Mouse (Mus musculus): ENCODE results near the gene BC004004. TPM values are rescaled to one million over a fixed set of nuclear protein-coding genes. Genes with fewer than 3 reads are reported as not detected.

The BC004004 gene
- total and polyA plus RNA-seq, 3 experiments: 81.8 to 86.3 TPM; not detected in 1

GRCm38 (mm10) chr17:29263417-29263816, 5.2 kb upstream of the BC004004 start:
- Histone ChIP-seq H3K9ac (ENCODE audit: control insufficient read depth, low read depth, low read length, poor library complexity, severe bottlenecking) (peak overlapping the region; percentile 96), H3K36me3 (ENCODE audit: control insufficient read depth in 1 of 2, insufficient read depth in 2 of 2, low read length in 2 of 2) (peaks cover 0 to 23% of the 10 kb centered on the region in 2 experiments; a peak in 2 of 4 replicates), H3K4me1 (ENCODE audit: control insufficient read depth in 1 of 2, insufficient read depth in 2 of 2, low read length in 2 of 2) (peaks cover 0 to 35% of the 10 kb centered on the region in 2 experiments; a peak in 3 of 4 replicates), H3K9me3 (replicated peaks; ENCODE audit: insufficient read depth, low read length) (no peaks in the 10 kb centered on the region), H3K79me2 (ENCODE audit: control insufficient read depth, insufficient read depth, low read length, poor library complexity) (peaks cover 51% of the 10 kb centered on the region), H3K4me3 (ENCODE audit: control insufficient read depth in 1 of 2, insufficient read depth in 1 of 2, low read depth in 2 of 2, low read length in 2 of 2) (peak overlapping the region; percentile 46 to 81), H3K27ac (ENCODE audit: control insufficient read depth, low read depth, low read length) (peak overlapping the region; percentile 100), H3K27me3 (ENCODE audit: control insufficient read depth in 1 of 2, insufficient read depth in 2 of 2, low read length in 2 of 2) (no peaks in the 10 kb centered on the region)
- TF ChIP-seq MAX (IDR thresholded peaks at IDR 0.05; ENCODE audit: low read length): peak; percentile 39; the same call in 1 of the 2 replicates
- TF ChIP-seq SIN3A (IDR thresholded peaks at IDR 0.05; ENCODE audit: low read length): peak; percentile 38
- no peak for TF ChIP-seq MEF2A (IDR thresholded peaks at IDR 0.05; ENCODE audit: extremely low read depth, insufficient replicate concordance, low read depth, low read length, poor library complexity, severe bottlenecking)
- 0 out of 2 replicates have a peak, but pooled peaks have one; percentile 6 for TF ChIP-seq MYC (IDR thresholded peaks at IDR 0.05; ENCODE audit: low read depth, low read length)
- peak; percentile 55; the same call in 1 of the 2 replicates for TF ChIP-seq ZNF384 (IDR thresholded peaks at IDR 0.05; ENCODE audit: low read depth, low read length)
- DNase-seq (ENCODE audit: low read depth, low spot score): no peak

DNA sequence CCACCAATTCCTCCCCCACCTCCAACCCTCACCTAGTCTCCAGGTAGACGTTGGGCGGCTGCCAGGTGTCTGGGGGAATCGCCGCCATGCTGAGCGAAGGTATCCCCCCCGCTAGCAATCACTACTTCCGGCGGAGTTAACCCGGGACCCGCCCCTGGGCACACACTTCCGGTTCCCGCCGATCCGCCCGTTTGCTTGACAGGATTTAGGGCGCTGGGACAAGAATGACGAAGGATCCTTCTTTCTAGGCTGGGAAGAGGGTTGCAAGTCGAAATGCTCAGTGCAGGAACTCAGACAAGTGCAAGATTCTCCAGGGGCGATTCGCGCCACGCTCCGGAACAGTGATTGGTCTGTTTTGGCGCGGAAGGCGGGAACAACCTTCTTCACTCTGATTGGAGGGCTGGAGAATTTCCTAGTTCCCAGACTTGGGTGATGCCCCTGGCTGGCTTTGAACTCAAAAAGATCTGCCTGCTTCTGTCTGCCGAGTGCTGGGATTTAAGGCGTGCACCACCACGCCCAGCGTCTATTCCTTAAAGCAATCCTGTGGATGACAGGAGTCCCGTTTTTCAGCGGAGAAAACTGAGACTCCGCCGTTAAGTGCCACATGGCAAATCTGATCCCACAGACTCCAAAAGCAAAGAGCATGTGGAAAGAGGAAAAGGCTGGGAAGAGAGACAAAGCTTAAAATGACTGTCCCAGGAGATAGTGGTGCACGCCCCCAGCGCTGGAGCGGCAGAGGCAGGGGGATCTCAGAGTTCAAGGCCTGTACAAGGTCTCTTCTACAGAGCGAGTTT, 4.6 kb upstream of the BC004004 start, which contains the start of gene Ppil1:
Ppil1 (minus strand) TSS at position 347 of the 794 bp plus-strand sequence.
- Histone ChIP-seq H3K27me3 (ENCODE audit: control insufficient read depth in 1 of 2, insufficient read depth in 2 of 2, low read length in 2 of 2) (no peaks in the 10 kb centered on the region), H3K36me3 (ENCODE audit: control insufficient read depth in 1 of 2, insufficient read depth in 2 of 2, low read length in 2 of 2) (peaks cover 0 to 23% of the 10 kb centered on the region in 2 experiments; a peak in 2 of 4 replicates), H3K4me1 (ENCODE audit: control insufficient read depth in 1 of 2, insufficient read depth in 2 of 2, low read length in 2 of 2) (peaks cover 0 to 35% of the 10 kb centered on the region in 2 experiments; a peak in 3 of 4 replicates), H3K9ac (ENCODE audit: control insufficient read depth, low read depth, low read length, poor library complexity, severe bottlenecking) (peak within 1 kb of the TSS; percentile 96), H3K4me3 (ENCODE audit: control insufficient read depth in 1 of 2, insufficient read depth in 1 of 2, low read depth in 2 of 2, low read length in 2 of 2) (peak within 1 kb of the TSS; percentile 46 to 81), H3K27ac (ENCODE audit: control insufficient read depth, low read depth, low read length) (peak within 1 kb of the TSS; percentile 100), H3K79me2 (ENCODE audit: control insufficient read depth, insufficient read depth, low read length, poor library complexity) (peaks cover 50% of the 10 kb centered on the region), H3K9me3 (replicated peaks; ENCODE audit: insufficient read depth, low read length) (no peaks in the 10 kb centered on the region)
- DNase-seq (ENCODE audit: low read depth, low spot score): peak; percentile 94
- TF ChIP-seq TAL1 (IDR thresholded peaks at IDR 0.05; ENCODE audit: low read length) (no peak), GATA1 (IDR thresholded peaks at IDR 0.05; ENCODE audit: low read depth, low read length) (no peak), ETS1 (IDR thresholded peaks at IDR 0.05; ENCODE audit: low read depth, low read length) (no peak), USF2 (IDR thresholded peaks at IDR 0.05; ENCODE audit: borderline replicate concordance in 1 of 2, insufficient read depth in 1 of 2, low read depth in 1 of 2, low read length in 2 of 2) (no peak), KAT2A (conservative IDR thresholded peaks at IDR 0.05; ENCODE audit: low read depth, low read length) (no peak), MAFK (IDR thresholded peaks at IDR 0.05; ENCODE audit: borderline replicate concordance, low read depth, low read length) (no peak), MEF2A (IDR thresholded peaks at IDR 0.05; ENCODE audit: extremely low read depth, insufficient replicate concordance, low read depth, low read length, poor library complexity, severe bottlenecking) (no peak), MYB (IDR thresholded peaks at IDR 0.05; ENCODE audit: low read depth, low read length) (no peak), CHD1 (IDR thresholded peaks at IDR 0.05; ENCODE audit: low read depth, low read length) (no peak), RCOR1 (IDR thresholded peaks at IDR 0.05; ENCODE audit: low read depth, low read length) (no peak), MYC (IDR thresholded peaks at IDR 0.05; ENCODE audit: low read depth, low read length) (peak; percentile 93), MAX (IDR thresholded peaks at IDR 0.05; ENCODE audit: low read length) (peak; percentile 88), ZC3H11A (IDR thresholded peaks at IDR 0.05; ENCODE audit: low read depth, low read length) (no peak), ZMIZ1 (IDR thresholded peaks at IDR 0.05; ENCODE audit: low read depth, low read length) (no peak), POLR2AphosphoS2 (IDR thresholded peaks at IDR 0.05; ENCODE audit: low read length) (no peak), SIN3A (IDR thresholded peaks at IDR 0.05; ENCODE audit: low read length) (no peak; the same call in 1 of the 2 replicates), SMC3 (IDR thresholded peaks at IDR 0.05; ENCODE audit: low read depth, low read length) (no peak), POLR2A (IDR thresholded peaks at IDR 0.05; ENCODE audit: control insufficient read depth in 1 of 2, insufficient read depth in 1 of 2, low read depth in 1 of 2, low read length in 2 of 2, poor library complexity in 1 of 2) (peak; percentile 36 to 69; a peak in 3 of 4 replicates), CHD2 (IDR thresholded peaks at IDR 0.05; ENCODE audit: low read length) (no peak), ELF1 (IDR thresholded peaks at IDR 0.05; ENCODE audit: low read depth, low read length) (no peak), TBP (IDR thresholded peaks at IDR 0.05; ENCODE audit: low read depth, low read length) (peak; percentile 83), JUND (IDR thresholded peaks at IDR 0.05; ENCODE audit: low read depth, low read length) (no peak), CTCF (IDR thresholded peaks at IDR 0.05 in 2 of 3, conservative IDR thresholded peaks at IDR 0.05 in 1 of 3; ENCODE audit: control insufficient read depth in 1 of 3, insufficient read depth in 1 of 3, low read depth in 2 of 3, low read length in 3 of 3, poor library complexity in 1 of 3, severe bottlenecking in 1 of 3) (no peak), ZKSCAN1 (IDR thresholded peaks at IDR 0.05; ENCODE audit: low read depth, low read length) (no peak), BHLHE40 (IDR thresholded peaks at IDR 0.05; ENCODE audit: borderline replicate concordance, low read depth, low read length) (no peak), POLR2AphosphoS5 (IDR thresholded peaks at IDR 0.05; ENCODE audit: borderline replicate concordance, low read depth, low read length) (no peak), NELFE (IDR thresholded peaks at IDR 0.05; ENCODE audit: low read depth, low read length) (peak; percentile 48), UBTF (IDR thresholded peaks at IDR 0.05; ENCODE audit: borderline replicate concordance, insufficient read depth, low read depth, low read length) (no peak)

Data from MEL (cell line).